Mouse (Mus musculus) urinary bladder, postnatal 36 days (tissue): Measurements from ENCODE around the gene Lbhd1.

Source experiments
- DNase-seq, 2 experiments: peaks; one replicate each; pipeline ENCODE4 v3.0.0; 2022; ENCODE audit warnings: low spot score in 2 of 2, mixed read lengths in 1 of 2

Lbhd1 gene

DNA sequence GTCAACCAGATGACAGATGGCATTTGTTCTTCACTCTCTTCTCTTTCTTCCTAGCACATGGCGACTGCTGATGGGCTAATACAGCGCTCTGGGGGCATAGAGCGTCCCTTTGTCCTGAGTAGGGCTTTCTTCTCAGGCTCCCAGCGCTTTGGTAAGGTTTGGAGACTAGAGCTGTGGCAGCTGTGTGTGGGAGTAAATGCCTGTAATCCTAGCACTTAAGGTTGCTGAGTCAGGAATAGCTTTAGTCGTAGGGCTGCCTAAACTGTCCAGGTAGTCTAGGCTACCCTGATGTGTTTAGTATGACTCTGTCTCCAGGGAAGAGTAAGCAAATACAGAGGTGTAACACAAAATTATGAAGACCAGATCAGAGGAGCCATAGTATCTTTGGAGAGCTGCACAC, 28.3 kb downstream of the Lbhd1 start:
- no peak for DNase-seq

- no peak for DNase-seq
These were observed 30.7 kb downstream of the Lbhd1 start for GRCm38 (mm10) chr19:8914212-8914611.

GRCm38 (mm10) chr19:8919000-8919399, 35.5 kb downstream of the Lbhd1 start:
- DNase-seq, result no peak

GRCm38 (mm10) chr19:8919684-8920072, 36.1 kb downstream of the Lbhd1 start:
- no peak for DNase-seq

DNA sequence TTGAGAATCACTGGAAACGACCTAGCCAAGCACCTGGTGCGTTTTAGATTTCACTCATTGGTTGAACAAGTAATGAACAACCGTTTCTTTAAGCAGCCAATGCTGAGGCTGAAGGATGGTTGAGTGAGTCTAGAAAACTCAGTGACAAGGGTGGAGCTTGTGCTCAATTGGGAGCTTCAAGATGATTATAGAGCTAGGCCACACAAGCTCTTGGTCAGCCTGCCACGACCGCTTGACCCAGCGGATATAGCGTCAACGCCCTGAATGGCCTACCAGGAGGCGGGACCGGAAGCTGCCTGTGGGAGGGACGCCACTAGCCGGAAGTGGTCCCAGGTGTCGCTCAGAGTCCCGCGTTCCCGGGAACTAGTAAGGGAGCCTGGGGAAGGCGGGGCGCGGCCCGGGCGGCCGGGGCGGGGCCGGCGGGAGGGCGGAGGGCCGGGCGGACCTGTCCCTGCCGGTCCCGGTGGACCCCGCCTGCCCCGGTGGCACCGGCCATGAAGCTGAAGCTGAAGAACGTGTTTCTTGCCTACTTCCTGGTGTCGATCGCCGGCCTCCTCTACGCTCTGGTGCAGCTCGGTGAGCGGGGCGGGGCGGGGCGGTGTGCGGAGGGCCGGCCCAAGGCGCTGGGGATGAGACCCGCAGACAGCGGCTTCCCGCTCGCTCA, 36.7 kb downstream of the Lbhd1 start, which contains the start of gene B3gat3:
TSS of gene B3gat3 (plus strand) at position 302 of the 664 bp plus-strand sequence.
- DNase-seq, result peak; percentile 95 to 97

DNA sequence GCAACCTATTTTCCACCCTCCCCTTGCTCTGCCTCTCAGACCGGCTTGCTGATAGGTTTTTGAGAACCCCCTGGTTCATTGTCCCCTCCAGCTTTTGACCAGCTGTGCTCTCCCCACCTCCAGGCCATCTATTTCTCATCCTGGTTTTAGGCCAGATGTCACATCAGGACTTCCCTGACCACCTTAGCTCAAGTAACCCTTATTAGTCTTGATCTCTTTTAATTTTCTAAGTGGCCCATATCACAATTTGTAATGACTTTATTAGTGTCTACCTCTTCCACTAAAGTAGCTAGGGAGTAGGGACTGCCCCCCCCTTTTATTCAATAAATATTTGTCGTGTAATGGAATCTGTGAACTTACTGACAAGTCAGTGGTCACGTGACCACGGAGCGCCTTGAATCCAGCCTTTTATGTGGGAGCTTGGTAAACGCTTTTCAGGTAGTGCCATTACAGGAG, 37.3 kb downstream of the Lbhd1 start:
- no peak for DNase-seq

DNA sequence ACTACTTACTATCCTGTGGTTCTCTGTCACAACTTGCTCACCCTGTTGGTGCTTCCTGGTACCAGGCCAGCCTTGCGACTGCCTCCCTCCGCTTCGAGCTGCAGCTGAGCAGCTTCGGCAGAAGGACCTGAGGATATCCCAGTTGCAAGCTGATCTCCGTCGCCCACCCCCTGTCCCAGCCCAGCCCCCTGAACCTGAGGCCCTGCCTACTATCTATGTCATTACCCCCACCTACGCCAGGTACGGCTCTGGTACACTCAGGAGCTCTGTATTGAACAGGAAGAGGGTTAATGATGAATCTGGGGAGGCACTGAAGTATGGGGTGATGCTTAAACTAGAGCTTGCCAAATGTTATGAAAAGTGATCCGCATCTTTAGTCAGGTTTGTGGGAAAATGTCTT, 38.2 kb downstream of the Lbhd1 start:
- DNase-seq, result no peak

GRCm38 (mm10) chr19:8926766-8927165, 43.2 kb downstream of the Lbhd1 start:
- no peak for DNase-seq

DNA sequence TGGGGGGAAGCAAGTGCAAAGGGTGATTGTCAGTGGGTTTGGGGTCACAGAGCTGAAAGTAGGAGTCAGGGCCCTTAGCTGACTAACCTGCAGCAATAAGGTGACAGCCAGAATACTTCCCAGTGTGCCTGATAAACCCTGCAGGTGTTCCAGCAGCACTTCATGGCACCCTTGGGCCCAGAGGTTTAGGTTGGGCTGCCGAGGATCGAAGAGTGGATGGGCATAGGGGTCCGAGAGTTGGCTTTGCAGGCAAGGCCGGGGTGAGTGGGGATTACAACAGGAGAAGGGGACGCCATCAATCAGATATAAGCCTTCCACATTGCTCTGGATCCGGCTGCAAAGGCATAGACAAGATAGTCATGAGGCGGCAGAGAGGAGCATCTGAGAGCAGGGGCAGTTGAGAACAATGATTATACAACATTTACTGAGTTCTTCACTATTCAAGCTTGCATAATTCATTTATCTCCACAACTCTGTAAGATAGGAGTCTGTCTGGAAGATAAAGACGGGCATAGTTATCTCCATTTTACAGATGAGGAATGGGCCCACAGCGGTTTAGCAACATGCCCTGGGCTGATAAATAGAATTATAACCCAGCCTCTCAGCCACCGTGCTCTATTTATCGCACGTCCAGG, 44.5 kb downstream of the Lbhd1 start:
- DNase-seq, result no peak

DNA sequence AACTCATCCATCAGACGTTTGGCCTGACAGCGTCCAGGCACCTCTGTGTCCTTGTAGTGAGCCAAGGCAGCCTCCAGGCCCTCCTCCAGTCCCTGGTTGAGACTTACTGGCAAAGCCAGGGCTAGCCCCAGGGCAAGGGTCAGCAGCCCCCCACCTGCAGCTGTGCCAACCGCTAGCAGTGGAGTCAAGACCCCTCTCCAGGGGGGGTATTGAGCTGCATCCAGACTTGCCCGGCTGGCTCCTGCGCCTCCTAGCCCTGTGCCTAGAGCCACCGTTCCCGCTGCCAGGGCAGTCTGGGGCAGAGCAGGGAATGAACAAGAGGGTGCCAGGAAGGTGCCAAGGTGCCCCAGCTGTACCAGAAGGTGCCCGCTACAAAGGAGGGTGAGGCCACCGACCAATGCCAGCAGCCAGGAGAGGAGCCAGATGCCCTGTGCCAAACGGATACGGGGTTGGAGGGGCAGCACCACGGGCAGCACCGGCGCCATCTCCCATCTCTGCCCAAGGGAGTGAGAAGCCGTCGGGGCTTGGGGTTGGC, 45.2 kb downstream of the Lbhd1 start:
- no peak for DNase-seq

DNA sequence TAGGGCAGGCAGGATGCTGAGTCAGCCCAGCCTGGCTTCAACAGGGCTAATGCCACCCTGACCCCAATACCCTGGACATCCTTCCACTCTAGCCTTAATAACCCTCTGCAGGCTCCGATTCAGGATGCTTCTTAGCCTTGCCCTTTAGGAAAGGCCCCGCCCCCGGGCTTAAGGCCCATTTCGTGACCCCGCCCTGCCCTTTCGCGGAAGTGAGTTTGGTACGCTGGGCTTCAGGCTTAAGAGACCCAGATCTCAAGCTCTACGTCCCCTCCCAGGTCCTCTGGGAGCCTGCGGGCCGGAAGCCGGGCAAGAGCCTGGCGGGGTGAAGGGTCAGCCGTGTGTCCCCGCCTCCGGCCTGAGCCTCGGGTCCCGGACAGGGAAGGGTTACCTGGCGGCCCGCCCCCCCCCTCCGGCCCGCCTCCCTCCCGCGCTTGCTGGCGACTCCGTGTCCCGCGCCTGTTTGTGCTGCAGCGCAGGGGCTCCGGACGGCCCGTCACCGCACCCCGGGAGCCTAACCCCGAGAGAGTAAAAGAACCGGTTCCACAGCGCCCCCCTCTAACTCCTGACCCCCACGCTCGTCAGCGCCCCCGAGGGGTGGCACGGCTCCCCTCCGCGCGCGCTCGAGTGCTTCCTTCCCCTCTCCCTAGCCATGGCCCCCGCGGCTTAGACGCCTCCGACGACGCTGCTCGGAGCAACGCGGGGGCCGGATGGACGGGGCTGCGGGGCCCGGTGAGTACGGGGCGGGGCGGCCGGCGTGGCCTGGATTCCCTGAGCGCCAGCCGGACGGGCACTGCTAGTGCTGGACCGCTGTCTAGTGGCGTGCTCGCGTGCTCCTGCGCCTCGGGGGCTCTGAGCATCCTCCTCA, 45.9 kb downstream of the Lbhd1 start, which contains the start of the genes Rom1 and Eml3:
TSS of gene Rom1 (minus strand) at position 133 of the 865 bp plus-strand sequence.
TSS of gene Eml3 (plus strand) at position 329 of the 865 bp plus-strand sequence.
- peak; percentile 85 to 94 for DNase-seq

DNA sequence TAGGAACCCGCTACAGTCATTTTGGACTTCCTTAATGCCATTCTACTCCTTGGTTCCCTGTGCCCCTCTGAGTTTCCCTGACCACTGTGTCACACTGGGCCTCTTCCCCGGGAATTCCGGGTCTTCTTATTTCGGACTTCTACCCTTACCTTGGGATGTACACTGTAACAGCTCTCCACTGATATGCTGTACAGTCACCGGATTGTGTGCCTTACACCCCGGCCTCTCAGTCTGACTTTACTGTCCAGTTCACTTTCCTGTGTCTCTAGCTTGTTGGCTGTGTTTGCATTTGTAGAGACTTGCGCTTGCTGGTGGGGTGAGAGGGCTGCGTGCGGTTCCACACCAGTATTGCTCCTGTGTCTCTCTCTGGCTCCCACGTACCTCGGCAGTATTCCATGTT, 46.6 kb downstream of the Lbhd1 start:
- DNase-seq, result no peak

GRCm38 (mm10) chr19:8930771-8931170, 47.2 kb downstream of the Lbhd1 start:
- no peak for DNase-seq

DNA sequence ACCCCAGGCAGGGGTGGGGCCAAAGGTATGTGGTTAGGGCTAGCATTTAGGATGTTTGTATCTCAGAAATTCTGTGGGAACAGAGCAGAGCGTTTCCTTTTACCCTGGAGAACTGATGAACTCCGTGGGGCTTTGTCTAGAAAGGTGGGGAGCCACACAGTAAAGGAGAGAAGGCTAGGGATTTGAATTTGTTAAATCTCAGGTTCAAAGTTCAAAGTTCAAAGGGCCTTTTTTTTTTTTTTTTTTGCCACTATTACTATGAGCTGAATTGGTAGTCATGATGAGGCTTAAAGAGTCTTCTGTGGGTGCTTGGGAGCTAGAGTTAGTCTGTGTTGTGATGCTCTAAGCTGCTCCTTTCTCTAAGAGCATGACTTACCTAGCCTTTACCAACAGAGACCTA, 53.2 kb downstream of the Lbhd1 start:
- DNase-seq, result no peak

GRCm38 (mm10) chr19:8940526-8941133, 57.1 kb downstream of the Lbhd1 start:
- no peak for DNase-seq

- no peak for DNase-seq
These were observed 57.6 kb downstream of the Lbhd1 start for GRCm38 (mm10) chr19:8941136-8941514.

- peak; percentile 96 for DNase-seq
These were observed 58.1 kb downstream of the Lbhd1 start, which contains the start of gene Mta2 for GRCm38 (mm10) chr19:8941515-8942217. Mta2 (plus strand) TSS chr19:8941875.
